Mouse (Mus musculus): ENCODE results near the gene Pacs2.
A peak's percentile ranks its signal among the peaks of the same experiment; 100 is the strongest.

DNA sequence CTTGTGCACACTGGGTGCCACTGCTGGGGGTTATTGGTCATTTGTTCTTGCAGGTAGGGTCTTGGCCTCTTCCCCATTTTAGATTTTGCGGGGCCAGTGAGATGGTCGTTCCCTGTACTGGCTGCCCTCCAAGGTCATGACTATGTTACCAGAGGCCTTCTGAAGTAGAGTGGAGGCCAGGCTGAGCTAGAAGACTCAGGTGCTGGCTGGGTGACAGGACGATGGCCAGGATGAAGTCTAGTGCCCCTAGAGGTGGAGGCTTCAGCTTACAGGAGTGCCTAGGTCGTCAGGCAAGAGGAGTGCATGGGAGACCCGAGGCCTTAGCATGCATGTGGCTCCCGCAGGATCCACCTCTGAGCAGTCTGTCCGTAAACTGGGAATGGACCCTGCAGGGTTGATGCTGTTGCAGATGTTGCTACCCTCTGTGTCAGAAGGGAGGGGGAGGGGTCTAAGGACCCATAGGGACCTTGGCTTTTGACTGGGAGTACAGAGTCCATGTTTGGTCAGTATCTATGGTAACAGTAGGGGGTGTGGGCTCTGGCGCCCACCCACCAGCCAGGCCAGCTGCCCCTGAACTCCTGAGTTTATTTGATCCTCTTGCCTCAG, 89.6 kb downstream of the Pacs2 start:
- TF ChIP-seq CTCF (IDR thresholded peaks at IDR 0.05; ENCODE audit: low read depth): peak; percentile 63
- TF ChIP-seq EP300 (IDR thresholded peaks at IDR 0.05; ENCODE audit: low read depth): no peak

Data from liver, postnatal 0 days (tissue).